Mouse (Mus musculus) CD4-positive, CD25-positive, alpha-beta regulatory T cell, adult 2 months (primary cell): ENCODE measurements around the gene Fam13a.

Source experiments
- DNase-seq: peaks from one replicate; pipeline ENCODE4 v3.0.0-alpha.2; 2012; ENCODE audit warnings: low read depth, low spot score

Gene Fam13a

DNA sequence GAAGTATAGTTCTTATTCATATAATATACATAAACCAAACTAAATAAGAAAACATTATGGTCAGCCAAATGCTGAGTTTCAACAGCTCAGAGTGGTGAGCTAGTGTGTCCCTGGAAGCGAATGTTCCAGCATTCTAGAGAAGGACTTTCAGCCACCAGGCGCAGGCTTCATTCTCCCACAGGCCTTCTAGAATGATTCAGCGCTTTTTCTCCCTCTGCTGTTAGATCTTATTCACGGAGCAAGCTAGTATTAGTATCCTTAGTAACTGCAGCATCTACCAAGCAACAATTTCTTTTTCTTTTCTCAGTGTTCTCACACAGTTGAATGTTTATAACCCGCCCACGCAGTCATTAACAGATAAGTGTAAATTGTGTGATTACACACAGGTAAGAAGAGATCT lies 142.1 kb downstream of the Fam13a start:
- DNase-seq: no peak
